Comparison of ENCODE assay signal across 10 mouse cellular contexts in genomic region chr6:114914041-114914716, GRCm38 (mm10). TPM values are rescaled to one million over a fixed set of nuclear protein-coding genes. Genes with fewer than 3 reads are reported as not detected.
DNase-seq lines count a peak whose midpoint lies in the region; ATAC-seq and TF ChIP-seq lines count a peak whose summit lies in the region.
"Had no signal": no experiment of that assay in that cellular context is flagged by ENCODE, and none has a peak within 500 bp of the region (broad histone marks: within the 10 kb centered on the region; RNA-seq: fewer than 3 reads in every experiment).

No protein-coding gene starts in this region.

- no peak for ATAC-seq in heart, postnatal 0 days (ENCODE audit: insufficient read depth, low read depth)
- no peak for ATAC-seq in embryonic facial prominence, embryonic 14.5 days (ENCODE audit: low read depth)
- peak; percentile 29; the same call in 1 of the 2 replicates for ATAC-seq in hindbrain, embryonic 12.5 days (ENCODE audit: low FRiP score)
- ATAC-seq in midbrain, embryonic 12.5 days (ENCODE audit: low FRiP score, low read depth) = 0 out of 2 replicates have a peak, but pooled peaks have one; percentile 23
- ATAC-seq: liver, embryonic 12.5 days had no signal

- 0 out of 2 replicates have a peak, but pooled peaks cover 3% of the 10 kb centered on the region for H3K36me3 ChIP-seq in heart, postnatal 0 days (replicated peaks; ENCODE audit: control insufficient read depth, insufficient read depth, low read length)
- peaks cover 8% of the 10 kb centered on the region; the same call in 1 of the 2 replicates for H3K36me3 ChIP-seq in embryonic facial prominence, embryonic 14.5 days (ENCODE audit: control insufficient read depth, insufficient read depth, low read length)
- H3K36me3 ChIP-seq in hindbrain, embryonic 12.5 days = peaks cover 5% of the 10 kb centered on the region; the same call in 1 of the 2 replicates
- H3K36me3 ChIP-seq in midbrain, embryonic 12.5 days = no peaks in the 10 kb centered on the region

- no peaks in the 10 kb centered on the region for H3K27me3 ChIP-seq in heart, postnatal 0 days (ENCODE audit: control insufficient read depth, insufficient read depth, low read length)
- H3K27me3 ChIP-seq in embryonic facial prominence, embryonic 14.5 days (replicated peaks; ENCODE audit: control insufficient read depth, insufficient read depth, low read length) = no peaks in the 10 kb centered on the region
- H3K27me3 ChIP-seq in hindbrain, embryonic 12.5 days = no peaks in the 10 kb centered on the region
- H3K27me3 ChIP-seq in midbrain, embryonic 12.5 days = no peaks in the 10 kb centered on the region
- H3K27me3 ChIP-seq: liver, embryonic 12.5 days had no signal

- H3K4me2 ChIP-seq in heart, postnatal 0 days (ENCODE audit: low read depth, low read length) = no peak overlapping the region
- peak overlapping the region; percentile 15 for H3K4me2 ChIP-seq in embryonic facial prominence, embryonic 14.5 days (ENCODE audit: low read depth, low read length)
- H3K4me2 ChIP-seq in hindbrain, embryonic 12.5 days (replicated peaks) = 0 out of 2 replicates have a peak overlapping the region, but pooled peaks have one; percentile 8
- H3K4me2 ChIP-seq in midbrain, embryonic 12.5 days (replicated peaks) = peak overlapping the region; percentile 21
- H3K4me2 ChIP-seq: liver, embryonic 12.5 days had no signal

- H3K9ac ChIP-seq in heart, postnatal 0 days (replicated peaks; ENCODE audit: low read depth, low read length) = no peak overlapping the region
- 0 out of 2 replicates have a peak overlapping the region, but pooled peaks have one; percentile 2 for H3K9ac ChIP-seq in embryonic facial prominence, embryonic 14.5 days (ENCODE audit: low read depth, low read length)
- no peak overlapping the region for H3K9ac ChIP-seq in hindbrain, embryonic 12.5 days
- H3K9ac ChIP-seq in midbrain, embryonic 12.5 days (replicated peaks) = peak overlapping the region; percentile 15; the same call in 1 of the 2 replicates
- H3K9ac ChIP-seq: liver, embryonic 12.5 days had no signal

- TF ChIP-seq CTCF in heart, postnatal 0 days (IDR thresholded peaks at IDR 0.05; ENCODE audit: low read depth) = no peak

- no peak for DNase-seq in heart, postnatal 0 days (ENCODE audit: low spot score)
- DNase-seq in heart, postnatal 4 days = no peak
- DNase-seq in embryonic facial prominence, embryonic 14.5 days (ENCODE audit: low spot score) = peak; percentile 64
- DNase-seq in layer of hippocampus, adult 8-10 months (ENCODE audit: low spot score in 2 of 2) = no peak
- DNase-seq in urinary bladder, postnatal 25 days (ENCODE audit: low spot score) = no peak
- no peak for DNase-seq in left cerebral cortex, postnatal 25 days (ENCODE audit: low spot score in 2 of 2)
- DNase-seq: adrenal gland, postnatal 14 days had no signal

- intact Hi-C loops in left cerebral cortex, postnatal 25 days (cut with DNase I) = no loop called here

- no peak for TF ChIP-seq EP300 in heart, postnatal 0 days (IDR thresholded peaks at IDR 0.05; ENCODE audit: low read depth)

- 36% methylated on average over 10 of the region's 10 CpGs for WGBS in heart, postnatal 0 days
- WGBS in embryonic facial prominence, embryonic 14.5 days = 41% methylated on average over 10 of the region's 10 CpGs
- 30% methylated on average over 10 of the region's 10 CpGs for WGBS in hindbrain, embryonic 12.5 days
- 32% methylated on average over 10 of the region's 10 CpGs for WGBS in midbrain, embryonic 12.5 days

- H3K4me1 ChIP-seq in heart, postnatal 0 days (ENCODE audit: control insufficient read depth, insufficient read depth) = peaks cover 73% of the 10 kb centered on the region
- peaks cover 66% of the 10 kb centered on the region for H3K4me1 ChIP-seq in embryonic facial prominence, embryonic 14.5 days (ENCODE audit: control insufficient read depth, insufficient read depth, low read length)
- peaks cover 71% of the 10 kb centered on the region for H3K4me1 ChIP-seq in hindbrain, embryonic 12.5 days
- peaks cover 75% of the 10 kb centered on the region for H3K4me1 ChIP-seq in midbrain, embryonic 12.5 days

- no peaks in the 10 kb centered on the region for H3K9me3 ChIP-seq in heart, postnatal 0 days (replicated peaks; ENCODE audit: control insufficient read depth, low read length)
- H3K9me3 ChIP-seq in embryonic facial prominence, embryonic 14.5 days (ENCODE audit: control insufficient read depth, low read length) = no peaks in the 10 kb centered on the region
- no peaks in the 10 kb centered on the region for H3K9me3 ChIP-seq in hindbrain, embryonic 12.5 days (replicated peaks)
- no peaks in the 10 kb centered on the region for H3K9me3 ChIP-seq in midbrain, embryonic 12.5 days
- H3K9me3 ChIP-seq: liver, embryonic 12.5 days had no signal

- H3K4me3 ChIP-seq in heart, postnatal 0 days (ENCODE audit: low read depth, low read length) = no peak overlapping the region
- H3K4me3 ChIP-seq in embryonic facial prominence, embryonic 14.5 days (ENCODE audit: low read depth, low read length) = no peak overlapping the region
- H3K4me3 ChIP-seq in hindbrain, embryonic 12.5 days = no peak overlapping the region
- H3K4me3 ChIP-seq in midbrain, embryonic 12.5 days = no peak overlapping the region
- H3K4me3 ChIP-seq: liver, embryonic 12.5 days had no signal

- H3K27ac ChIP-seq in heart, postnatal 0 days (ENCODE audit: low read depth) = peak overlapping the region; percentile 33; the same call in 1 of the 2 replicates
- H3K27ac ChIP-seq in embryonic facial prominence, embryonic 14.5 days (replicated peaks; ENCODE audit: low read depth, low read length) = no peak overlapping the region; the same call in 1 of the 2 replicates
- H3K27ac ChIP-seq in hindbrain, embryonic 12.5 days = peak overlapping the region; percentile 40
- H3K27ac ChIP-seq in midbrain, embryonic 12.5 days (replicated peaks) = peak overlapping the region; percentile 77

RNA-seq across cellular contexts. Expression of gene Vgll4, which starts 55.6 kb away (rescaled TPM):
- 50.9 and 52.2 TPM in 2 replicates for total RNA-seq in heart, postnatal 0 days (2014; rRNA removed; ENCODE audit: low replicate concordance)
- 38.8 and 41.5 TPM in 2 replicates for polyA plus RNA-seq in heart, postnatal 0 days (2015; fragmentation: Nextera tagmentation; extraction: Ambion mirVana)
- total RNA-seq in heart, postnatal 4 days (2021) = 10 to 100 TPM; 37.4 to 40.4 TPM
- polyA plus RNA-seq in embryonic facial prominence, embryonic 14.5 days (2014; fragmentation: Nextera tagmentation; extraction: Ambion mirVana) = 76.8 and 80.2 TPM in 2 replicates
- polyA plus RNA-seq in hindbrain, embryonic 12.5 days (2016; fragmentation: Nextera tagmentation; extraction: Ambion mirVana) = 94.2 and 94.3 TPM in 2 replicates
- 79.2 and 85.6 TPM in 2 replicates for polyA plus RNA-seq in midbrain, embryonic 12.5 days (2016; fragmentation: Nextera tagmentation; extraction: Ambion mirVana)
- 10 to 100 TPM; 48.9 to 53.4 (median 49.5) TPM for total RNA-seq in layer of hippocampus, adult 8-10 months (2022)
- total RNA-seq in left cerebral cortex, postnatal 25 days (2021) = 10 to 100 TPM; 50.7 to 62.5 TPM

Comparison
In these comparisons a context has a peak if more than half of its experiments do, and no peak if none do; other contexts are left out.
1. ATAC-seq: peak in hindbrain, embryonic 12.5 days (single experiment) and midbrain, embryonic 12.5 days (single experiment); none in heart, postnatal 0 days (single experiment) and embryonic facial prominence, embryonic 14.5 days (single experiment).
2. H3K9ac ChIP-seq: peak in embryonic facial prominence, embryonic 14.5 days (single experiment) and midbrain, embryonic 12.5 days (single experiment); none in heart, postnatal 0 days (single experiment) and hindbrain, embryonic 12.5 days (single experiment).